Mouse (Mus musculus) intestine, postnatal 0 days (tissue): ENCODE results near the gene Pde4c. TPM values are rescaled to one million over a fixed set of nuclear protein-coding genes. Genes with fewer than 3 reads are reported as not detected.

Experiments
- ATAC-seq: fragments of 200-750 bp; cut with Nextera tagmentation; 2 replicates; pipeline ENCODE4 v1.8.0; 2017; ENCODE audit warnings: mild to moderate bottlenecking, moderate TSS enrichment, moderate library complexity
- H3K27ac ChIP-seq: fragments of 300-500 bp; sonication (generic); 2 replicates; pipeline ENCODE4 v1.5.1; 2014; ENCODE audit warnings: mild to moderate bottlenecking, low read depth, low read length, moderate library complexity
- H3K27me3 ChIP-seq: fragments of 300-500 bp; sonication (generic); replicated peaks from 2 replicates; pipeline ENCODE4 v1.6.1; 2014; ENCODE audit warnings: low read length, mixed read lengths; ENCODE audit not compliant: control insufficient read depth, insufficient read depth
- H3K36me3 ChIP-seq: fragments of 300-500 bp; sonication (generic); 2 replicates; pipeline ENCODE4 v1.6.1; 2014; ENCODE audit warnings: mild to moderate bottlenecking, moderate library complexity; ENCODE audit not compliant: control insufficient read depth, insufficient read depth
- H3K4me1 ChIP-seq: fragments of 300-500 bp; sonication (generic); replicated peaks from 2 replicates; pipeline ENCODE4 v1.6.1; 2014; ENCODE audit warnings: antibody characterized with exemption, low read length, mixed read lengths; ENCODE audit not compliant: control insufficient read depth, insufficient read depth
- H3K4me2 ChIP-seq: fragments of 300-500 bp; sonication (generic); replicated peaks from 2 replicates; pipeline ENCODE4 v1.6.1; 2014; ENCODE audit warnings: low read depth, mild to moderate bottlenecking, moderate library complexity
- H3K4me3 ChIP-seq: fragments of 300-500 bp; sonication (generic); 2 replicates; pipeline ENCODE4 v1.5.1; 2014; ENCODE audit warnings: low read depth, low read length
- H3K9ac ChIP-seq: fragments of 300-500 bp; sonication (generic); 2 replicates; pipeline ENCODE4 v1.6.1; 2014; ENCODE audit warnings: mild to moderate bottlenecking, low read depth, low read length
- H3K9me3 ChIP-seq: fragments of 300-500 bp; sonication (generic); 2 replicates; pipeline ENCODE4 v1.6.1; 2016; ENCODE audit warnings: mixed run types; ENCODE audit not compliant: control insufficient read depth
- CTCF ChIP-seq: sonication (generic); IDR thresholded peaks from 2 replicates; pipeline ENCODE4 v1.5.1; 2016; ENCODE audit warnings: low read depth, mild to moderate bottlenecking, control low read depth, antibody characterized with exemption, moderate library complexity
- WGBS: fragments of 180-500 bp; shearing (Covaris S2); extraction: QIAGEN DNeasy Blood & Tissue Kit; methylation state at CpG from one replicate; pipeline ENCODE4 v1.1.7; 2014; 5-methylcytosine and 5-hydroxymethylcytosine counted together
- polyA plus RNA-seq: library from polyadenylated mRNA; unstranded; fragments of >200 nt; fragmentation: Nextera tagmentation; extraction: Ambion mirVana; gene quantifications from 2 replicates; pipeline ENCODE4 v1.2.1, GENCODE M21; 2015

Gene Pde4c
- polyA plus RNA-seq, 1 experiment from 2014 or later, result 0.21 TPM

GRCm38 (mm10) chr8:70745691-70746220, 22.2 kb downstream of the Pde4c start:
- H3K27ac ChIP-seq, result no peak overlapping the region
- no peak overlapping the region for H3K4me3 ChIP-seq
- no peaks in the 10 kb centered on the region for H3K36me3 ChIP-seq
- WGBS, result 58% methylated on average over 19 of the region's 19 CpGs
- TF ChIP-seq CTCF, result no peak
- H3K4me2 ChIP-seq, result no peak overlapping the region
- no peaks in the 10 kb centered on the region for H3K4me1 ChIP-seq
- H3K9ac ChIP-seq, result no peak overlapping the region
- peaks cover 38% of the 10 kb centered on the region for H3K27me3 ChIP-seq
- ATAC-seq, result no peak
- no peaks in the 10 kb centered on the region for H3K9me3 ChIP-seq

- Histone ChIP-seq H3K27me3 (peaks cover 38% of the 10 kb centered on the region), H3K9ac (no peak overlapping the region), H3K27ac (no peak overlapping the region), H3K4me1 (no peaks in the 10 kb centered on the region), H3K4me3 (no peak overlapping the region), H3K36me3 (no peaks in the 10 kb centered on the region), H3K9me3 (no peaks in the 10 kb centered on the region), H3K4me2 (no peak overlapping the region)
- 56% methylated on average over 9 of the region's 9 CpGs for WGBS
- no peak for TF ChIP-seq CTCF
- no peak for ATAC-seq
Measured at GRCm38 (mm10) chr8:70746676-70747075, 23.2 kb downstream of the Pde4c start.

- H3K9ac ChIP-seq, result no peak overlapping the region
- peaks cover 36% of the 10 kb centered on the region for H3K27me3 ChIP-seq
- TF ChIP-seq CTCF, result no peak
Measured at GRCm38 (mm10) chr8:70747211-70747890, 23.8 kb downstream of the Pde4c start.

GRCm38 (mm10) chr8:70748246-70749096, 25.0 kb downstream of the Pde4c start:
- H3K36me3 ChIP-seq, result no peaks in the 10 kb centered on the region
- no peak for TF ChIP-seq CTCF
- H3K27me3 ChIP-seq, result peaks cover 25% of the 10 kb centered on the region
- no peak overlapping the region for H3K4me2 ChIP-seq
- H3K9me3 ChIP-seq, result no peaks in the 10 kb centered on the region
- ATAC-seq, result no peak
- peaks cover 5% of the 10 kb centered on the region for H3K4me1 ChIP-seq
- H3K27ac ChIP-seq, result no peak overlapping the region
- 85% methylated on average over 23 of the region's 23 CpGs for WGBS
- H3K9ac ChIP-seq, result no peak overlapping the region
- no peak overlapping the region for H3K4me3 ChIP-seq

More at GRCm38 (mm10) chr8:70747211-70747890, 23.8 kb downstream of the Pde4c start:
- 88% methylated on average over 18 of the region's 18 CpGs for WGBS
- H3K27ac ChIP-seq, result no peak overlapping the region
- no peaks in the 10 kb centered on the region for H3K4me1 ChIP-seq
- no peak for ATAC-seq
- H3K4me3 ChIP-seq, result no peak overlapping the region
- no peaks in the 10 kb centered on the region for H3K9me3 ChIP-seq
- no peaks in the 10 kb centered on the region for H3K36me3 ChIP-seq
- no peak overlapping the region for H3K4me2 ChIP-seq

- Histone ChIP-seq H3K4me2 (no peak overlapping the region), H3K4me3 (no peak overlapping the region), H3K27ac (no peak overlapping the region), H3K27me3 (peaks cover 17% of the 10 kb centered on the region), H3K9ac (no peak overlapping the region), H3K4me1 (peaks cover 5% of the 10 kb centered on the region), H3K36me3 (no peaks in the 10 kb centered on the region), H3K9me3 (no peaks in the 10 kb centered on the region)
- 78% methylated on average over 19 of the region's 19 CpGs for WGBS
- no peak for TF ChIP-seq CTCF
- no peak for ATAC-seq
Measured at GRCm38 (mm10) chr8:70749097-70749674, 25.7 kb downstream of the Pde4c start.

- no peak for ATAC-seq
- Histone ChIP-seq H3K27ac (no peak overlapping the region), H3K36me3 (no peaks in the 10 kb centered on the region), H3K4me1 (peaks cover 5% of the 10 kb centered on the region), H3K9ac (no peak overlapping the region), H3K4me3 (no peak overlapping the region), H3K9me3 (no peaks in the 10 kb centered on the region), H3K4me2 (no peak overlapping the region), H3K27me3 (peaks cover 10% of the 10 kb centered on the region; the same call in 1 of the 2 replicates)
- WGBS, result 86% methylated on average over 13 of the region's 13 CpGs
- TF ChIP-seq CTCF, result no peak
Measured at GRCm38 (mm10) chr8:70750128-70750680, 26.7 kb downstream of the Pde4c start.
